Mouse (Mus musculus): ENCODE measurements around the gene Gsc2. TPM values are rescaled to one million over a fixed set of nuclear protein-coding genes. Genes with fewer than 3 reads are reported as not detected.

Gene Gsc2
- polyA plus RNA-seq, 1 experiment from 2014 or later: not detected

Other genes starting within 250 kb of the Gsc2 start
- 25.6 and 37.2 TPM in 2 replicates for gene Med15, start 182.2 kb downstream of the Gsc2 start, polyA plus RNA-seq (2015; fragmentation: Nextera tagmentation; extraction: Ambion mirVana)
- gene Klhl22, start 155.4 kb downstream of the Gsc2 start, polyA plus RNA-seq (2015; fragmentation: Nextera tagmentation; extraction: Ambion mirVana): 33.0 and 45.7 TPM in 2 replicates
- gene Scarf2, start 117.8 kb downstream of the Gsc2 start, polyA plus RNA-seq (2015; fragmentation: Nextera tagmentation; extraction: Ambion mirVana): 6.6 and 11.3 TPM in 2 replicates
- not detected in 2 replicates for gene B830017H08Rik, start 81.9 kb downstream of the Gsc2 start, polyA plus RNA-seq (2015; fragmentation: Nextera tagmentation; extraction: Ambion mirVana)
- gene Car15, start 76.7 kb downstream of the Gsc2 start, polyA plus RNA-seq (2015; fragmentation: Nextera tagmentation; extraction: Ambion mirVana): 1.5 and 2.1 TPM in 2 replicates
- 0.19 and 0.24 TPM in 2 replicates for gene Gm20518, start 23.4 kb downstream of the Gsc2 start, polyA plus RNA-seq (2015; fragmentation: Nextera tagmentation; extraction: Ambion mirVana)
- 0.03 TPM in 1 of 2 replicates, not detected in the other for gene Tssk1, start 20.8 kb downstream of the Gsc2 start, polyA plus RNA-seq (2015; fragmentation: Nextera tagmentation; extraction: Ambion mirVana)
- gene Dgcr2, start 16.5 kb downstream of the Gsc2 start, polyA plus RNA-seq (2015; fragmentation: Nextera tagmentation; extraction: Ambion mirVana): 41.8 and 58.9 TPM in 2 replicates
- gene Tssk2, start 16.4 kb downstream of the Gsc2 start, polyA plus RNA-seq (2015; fragmentation: Nextera tagmentation; extraction: Ambion mirVana): not detected in 2 replicates
- gene Ess2, start 3.7 kb downstream of the Gsc2 start, polyA plus RNA-seq (2015; fragmentation: Nextera tagmentation; extraction: Ambion mirVana): 25.0 and 34.5 TPM in 2 replicates
- 22.5 and 37.4 TPM in 2 replicates for gene Slc25a1, start 13.2 kb upstream of the Gsc2 start, polyA plus RNA-seq (2015; fragmentation: Nextera tagmentation; extraction: Ambion mirVana)
- not detected in 2 replicates for gene Vpreb2, start 65.4 kb upstream of the Gsc2 start, polyA plus RNA-seq (2015; fragmentation: Nextera tagmentation; extraction: Ambion mirVana)
- 55.8 and 60.4 TPM in 2 replicates for gene Dgcr6, start 137.8 kb upstream of the Gsc2 start, polyA plus RNA-seq (2015; fragmentation: Nextera tagmentation; extraction: Ambion mirVana)
- 5.8 and 7.4 TPM in 2 replicates for gene Prodh, start 175.1 kb upstream of the Gsc2 start, polyA plus RNA-seq (2015; fragmentation: Nextera tagmentation; extraction: Ambion mirVana)
- gene Rtn4r, start 212.6 kb upstream of the Gsc2 start, polyA plus RNA-seq (2015; fragmentation: Nextera tagmentation; extraction: Ambion mirVana): 0.60 and 1.2 TPM in 2 replicates

All from heart, embryonic 15.5 days (tissue).